Mouse (Mus musculus): Measurements from ENCODE around the gene Erich2. TPM values are rescaled to one million over a fixed set of nuclear protein-coding genes. Genes with fewer than 3 reads are reported as not detected.

The Erich2 gene
- polyA plus RNA-seq, 1 experiment from 2014 or later: 0.13 TPM

GRCm38 (mm10) chr2:70588200-70588599 lies 79.6 kb downstream of the Erich2 start:
- no peak overlapping the region for H3K27ac ChIP-seq
- no peak for ATAC-seq
- H3K9me3 ChIP-seq (replicated peaks): no peaks in the 10 kb centered on the region
- no peak overlapping the region for H3K4me2 ChIP-seq
- no peak overlapping the region for H3K4me3 ChIP-seq
- H3K27me3 ChIP-seq (replicated peaks): no peaks in the 10 kb centered on the region
- H3K36me3 ChIP-seq: no peaks in the 10 kb centered on the region
- no peaks in the 10 kb centered on the region for H3K4me1 ChIP-seq
- WGBS (ENCODE audit: insufficient replicate concordance): 62% methylated on average over 6 of the region's 6 CpGs
- no peak overlapping the region for H3K9ac ChIP-seq

Other genes starting within 250 kb of the Erich2 start
- gene Sp5, start 33.9 kb upstream of the Erich2 start, polyA plus RNA-seq (2016; fragmentation: Nextera tagmentation; extraction: Ambion mirVana): 0.51 and 0.56 TPM in 2 replicates
- gene Gad1, start 44.3 kb downstream of the Erich2 start, polyA plus RNA-seq (2016; fragmentation: Nextera tagmentation; extraction: Ambion mirVana): 0.14 TPM in 1 of 2 replicates, not detected in the other
- gene Gorasp2, start 152.8 kb downstream of the Erich2 start, polyA plus RNA-seq (2016; fragmentation: Nextera tagmentation; extraction: Ambion mirVana): 78.5 and 84.3 TPM in 2 replicates
- gene Gm26558, start 153.3 kb downstream of the Erich2 start, polyA plus RNA-seq (2016; fragmentation: Nextera tagmentation; extraction: Ambion mirVana): 2.5 and 3.4 TPM in 2 replicates

Data from liver, embryonic 12.5 days (tissue).